Mouse (Mus musculus) neural tube, embryonic 13.5 days (tissue): ENCODE measurements at regions not wholly inside any gene's neighbourhood (a gene's known extent, or its start where the extent isn't known, plus 50 kb on each side); places are given as distances from the start of the nearest gene placed in this dataset.
A peak's percentile ranks its signal among the peaks of the same experiment; 100 is the strongest.

Source experiments
- ATAC-seq: fragments of 200-750 bp; cut with Nextera tagmentation; 2 replicates; pipeline ENCODE4 v1.8.0; 2017; ENCODE audit warnings: low read depth, mild to moderate bottlenecking, moderate TSS enrichment, moderate library complexity
- H3K27ac ChIP-seq: fragments of 300-500 bp; sonication (generic); replicated peaks from 2 replicates; pipeline ENCODE4 v1.5.1; 2015; ENCODE audit warnings: moderate library complexity, mild to moderate bottlenecking, inconsistent platforms
- H3K27me3 ChIP-seq: fragments of 300-500 bp; sonication (generic); 2 replicates; pipeline ENCODE4 v1.6.1; 2015; ENCODE audit warnings: mild to moderate bottlenecking, inconsistent platforms
- H3K36me3 ChIP-seq: fragments of 300-500 bp; sonication (generic); 2 replicates; pipeline ENCODE4 v1.6.1; 2015; ENCODE audit warnings: mild to moderate bottlenecking, inconsistent platforms
- H3K4me1 ChIP-seq: fragments of 300-500 bp; sonication (generic); replicated peaks from 2 replicates; pipeline ENCODE4 v1.6.1; 2015; ENCODE audit warnings: inconsistent platforms
- H3K4me2 ChIP-seq: fragments of 300-500 bp; sonication (generic); 2 replicates; pipeline ENCODE4 v1.6.1; 2015; ENCODE audit warnings: inconsistent platforms, mild to moderate bottlenecking, moderate library complexity
- H3K4me3 ChIP-seq: fragments of 300-500 bp; sonication (generic); 2 replicates; pipeline ENCODE4 v1.5.1; 2015; ENCODE audit warnings: mild to moderate bottlenecking, inconsistent platforms
- H3K9ac ChIP-seq: fragments of 300-500 bp; sonication (generic); 2 replicates; pipeline ENCODE4 v1.6.1; 2015; ENCODE audit warnings: moderate library complexity, mild to moderate bottlenecking, inconsistent platforms
- H3K9me3 ChIP-seq: fragments of 300-500 bp; sonication (generic); 2 replicates; pipeline ENCODE4 v1.6.1; 2016; ENCODE audit warnings: inconsistent platforms
- WGBS: fragments of 180-500 bp; shearing (Covaris S2); methylation state at CpG from one replicate; pipeline ENCODE4 v1.1.7; 2015; 5-methylcytosine and 5-hydroxymethylcytosine counted together

DNA sequence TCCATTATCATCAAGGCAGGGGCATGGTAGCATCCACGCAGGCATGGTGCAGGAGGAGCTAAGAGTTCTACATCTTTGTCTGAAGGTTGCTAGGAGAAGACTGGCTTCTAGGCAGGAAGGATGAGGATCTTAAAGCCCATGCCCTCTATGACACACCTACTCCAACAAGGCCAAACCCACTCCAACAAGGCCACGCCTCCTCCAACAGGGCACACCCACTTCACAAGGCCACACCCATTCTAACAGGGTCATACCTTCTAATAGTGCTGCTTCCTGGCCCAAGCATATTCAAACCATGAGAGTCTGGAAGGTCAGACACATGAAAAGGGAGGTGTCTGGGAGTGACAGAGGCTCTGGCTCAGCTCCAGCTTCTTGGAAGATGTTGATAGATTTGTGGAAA is 89.0 kb downstream of the 2410131K14Rik start:
- H3K27me3 ChIP-seq, result peaks cover 4% of the 10 kb centered on the region; the same call in 1 of the 2 replicates
- ATAC-seq, result no peak
- 91% methylated on average over 2 of the region's 2 CpGs for WGBS

DNA sequence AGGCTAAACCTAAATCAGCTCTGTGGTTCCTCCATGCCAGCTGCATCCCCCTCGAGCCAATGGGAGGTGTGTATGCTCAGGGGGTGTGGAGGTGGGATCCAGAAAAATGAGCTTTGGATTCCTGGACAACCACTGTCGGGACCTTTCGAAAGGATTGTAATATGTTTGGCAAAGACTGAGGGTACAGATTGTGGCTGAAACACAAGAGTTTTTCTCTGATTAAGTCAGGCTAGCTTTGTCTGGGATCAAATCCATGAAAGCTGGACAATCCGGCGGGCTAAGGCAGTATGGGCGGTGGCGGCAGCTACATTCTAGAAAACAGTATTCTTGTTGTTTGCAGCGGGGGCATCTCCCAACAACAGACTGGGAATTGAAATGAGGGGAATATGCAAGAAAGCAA is 93.2 kb downstream of the 2410131K14Rik start:
- Histone ChIP-seq H3K4me3 (no peak overlapping the region), H3K4me1 (peaks cover under 1% of the 10 kb centered on the region; the same call in 1 of the 2 replicates), H3K36me3 (no peaks in the 10 kb centered on the region), H3K9me3 (no peaks in the 10 kb centered on the region), H3K27me3 (no peaks in the 10 kb centered on the region; the same call in 1 of the 2 replicates), H3K27ac (no peak overlapping the region), H3K9ac (no peak overlapping the region), H3K4me2 (no peak overlapping the region)
- 92% methylated on average over 8 of the region's 8 CpGs for whole genome bisulfite sequencing
- no peak for ATAC-seq

More for the DNA sequence above, 89.0 kb downstream of the 2410131K14Rik start:
- no peaks in the 10 kb centered on the region for H3K9me3 ChIP-seq
- H3K27ac ChIP-seq, result no peak overlapping the region
- H3K9ac ChIP-seq, result no peak overlapping the region
- H3K4me1 ChIP-seq, result peaks cover 18% of the 10 kb centered on the region
- no peak overlapping the region for H3K4me3 ChIP-seq
- H3K4me2 ChIP-seq, result no peak overlapping the region
- H3K36me3 ChIP-seq, result no peaks in the 10 kb centered on the region

- WGBS, result 58% methylated on average over 22 of the region's 22 CpGs
- no peaks in the 10 kb centered on the region for H3K36me3 ChIP-seq
- no peaks in the 10 kb centered on the region for H3K9me3 ChIP-seq
- H3K27me3 ChIP-seq, result no peaks in the 10 kb centered on the region
- H3K4me2 ChIP-seq, result no peak overlapping the region
- no peak for ATAC-seq
- H3K4me1 ChIP-seq, result peaks cover 11% of the 10 kb centered on the region
- no peak overlapping the region for H3K4me3 ChIP-seq
- H3K9ac ChIP-seq, result no peak overlapping the region
- H3K27ac ChIP-seq, result no peak overlapping the region
These were observed 94.9 kb downstream of the 2410131K14Rik start for GRCm38 (mm10) chr5:118339676-118340661.

DNA sequence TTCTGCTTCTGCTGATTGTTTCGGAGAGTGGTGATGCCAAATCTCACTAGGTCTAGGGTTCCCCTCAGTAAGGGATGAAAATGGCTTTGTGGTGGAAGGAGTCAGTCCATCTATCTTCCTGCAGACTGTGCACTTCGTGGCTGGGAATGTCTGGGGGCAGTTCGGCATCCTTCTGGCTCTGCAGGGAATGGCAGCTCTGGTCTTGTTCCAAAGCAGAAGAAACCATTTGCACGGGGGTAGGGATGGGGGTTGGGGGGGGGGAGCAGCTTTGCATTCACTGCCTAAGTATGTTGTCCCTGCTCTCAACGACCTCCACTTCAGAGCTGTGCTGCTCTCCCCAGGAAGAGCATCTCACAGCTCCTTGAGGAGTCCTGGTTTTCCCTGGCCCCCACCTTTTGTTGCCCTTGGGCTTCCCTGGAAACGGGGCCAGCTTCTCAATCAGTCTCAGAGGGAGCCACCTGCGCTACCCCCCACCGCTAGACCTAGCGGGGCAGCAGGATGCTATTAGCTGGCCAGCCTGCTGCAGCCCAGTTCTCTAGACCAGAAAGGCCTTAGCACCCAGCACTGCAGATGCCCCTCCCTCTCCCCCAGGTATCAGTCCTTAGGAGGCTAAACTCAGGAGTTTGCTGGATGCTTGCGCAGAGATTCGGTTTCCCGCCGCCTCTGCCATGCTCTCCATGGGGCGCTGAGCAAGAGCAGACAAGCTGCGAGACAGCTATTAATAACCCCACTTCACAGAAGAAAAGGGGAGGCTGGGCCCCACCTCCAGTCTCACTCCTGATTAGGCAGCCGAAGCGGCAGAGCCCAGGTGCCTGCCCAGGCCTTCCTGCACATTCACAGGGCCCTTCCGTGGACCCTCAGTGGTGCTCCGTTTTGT is 98.7 kb downstream of the 2410131K14Rik start:
- Histone ChIP-seq H3K27ac (no peak overlapping the region), H3K36me3 (no peaks in the 10 kb centered on the region), H3K4me1 (peaks cover 16% of the 10 kb centered on the region), H3K4me3 (no peak overlapping the region), H3K9ac (0 out of 2 replicates have a peak overlapping the region, but pooled peaks have one; percentile 17), H3K27me3 (no peaks in the 10 kb centered on the region), H3K4me2 (peak overlapping the region; percentile 16), H3K9me3 (no peaks in the 10 kb centered on the region)
- 12% methylated on average over 19 of the region's 19 CpGs for whole genome bisulfite sequencing
- no peak for ATAC-seq

DNA sequence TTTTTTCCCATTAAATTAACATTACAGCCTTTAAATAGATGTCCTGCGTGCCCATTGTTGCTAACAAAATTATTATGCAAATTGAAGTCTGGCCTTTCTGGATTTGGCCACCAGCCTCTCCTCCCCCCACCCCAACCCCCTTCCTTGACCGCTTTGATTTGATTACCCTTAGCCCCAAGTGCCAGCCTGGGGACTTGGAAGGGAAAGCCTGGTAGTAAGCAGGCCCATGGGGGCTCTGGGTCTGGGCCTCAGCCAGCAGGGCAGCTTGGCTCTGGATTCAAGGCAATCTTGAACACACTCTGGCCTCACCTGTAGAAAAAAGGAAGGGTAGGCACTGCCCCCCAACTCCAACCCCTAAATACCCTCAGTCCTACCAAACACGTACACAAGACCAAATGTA is 100.2 kb downstream of the 2410131K14Rik start:
- H3K9ac ChIP-seq, result no peak overlapping the region
- no peaks in the 10 kb centered on the region for H3K36me3 ChIP-seq
- H3K27me3 ChIP-seq, result no peaks in the 10 kb centered on the region
- WGBS, result 62% methylated on average over 3 of the region's 3 CpGs
- H3K4me2 ChIP-seq, result no peak overlapping the region
- H3K4me3 ChIP-seq, result no peak overlapping the region
- H3K4me1 ChIP-seq, result peaks cover 16% of the 10 kb centered on the region
- no peak overlapping the region for H3K27ac ChIP-seq
- no peaks in the 10 kb centered on the region for H3K9me3 ChIP-seq
- no peak for ATAC-seq

DNA sequence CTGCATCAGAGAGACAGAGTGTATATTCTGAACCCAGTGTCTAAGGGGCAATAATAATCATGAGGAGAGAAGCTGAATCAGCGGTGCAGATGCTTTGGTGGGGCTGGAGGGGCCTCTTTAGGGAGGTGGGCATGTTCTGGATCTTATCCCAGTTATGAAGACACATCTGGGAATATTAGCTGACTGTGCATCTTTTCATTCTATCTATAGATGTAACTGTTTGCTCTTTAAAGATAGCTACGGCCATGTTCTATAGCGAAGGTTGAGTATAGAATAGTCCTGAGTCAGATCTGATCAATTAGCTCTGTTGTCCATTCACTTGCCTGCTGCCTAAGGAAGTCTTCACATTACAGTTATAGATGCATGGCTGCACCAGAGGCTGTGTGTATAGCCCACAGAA is 104.0 kb downstream of the 2410131K14Rik start:
- ATAC-seq, result no peak
- Histone ChIP-seq H3K27ac (no peak overlapping the region), H3K36me3 (no peaks in the 10 kb centered on the region), H3K9me3 (no peaks in the 10 kb centered on the region), H3K9ac (no peak overlapping the region), H3K4me1 (peaks cover 12% of the 10 kb centered on the region), H3K27me3 (no peaks in the 10 kb centered on the region), H3K4me3 (no peak overlapping the region), H3K4me2 (no peak overlapping the region)
- WGBS, result 89% methylated on average over 3 of the region's 3 CpGs

DNA sequence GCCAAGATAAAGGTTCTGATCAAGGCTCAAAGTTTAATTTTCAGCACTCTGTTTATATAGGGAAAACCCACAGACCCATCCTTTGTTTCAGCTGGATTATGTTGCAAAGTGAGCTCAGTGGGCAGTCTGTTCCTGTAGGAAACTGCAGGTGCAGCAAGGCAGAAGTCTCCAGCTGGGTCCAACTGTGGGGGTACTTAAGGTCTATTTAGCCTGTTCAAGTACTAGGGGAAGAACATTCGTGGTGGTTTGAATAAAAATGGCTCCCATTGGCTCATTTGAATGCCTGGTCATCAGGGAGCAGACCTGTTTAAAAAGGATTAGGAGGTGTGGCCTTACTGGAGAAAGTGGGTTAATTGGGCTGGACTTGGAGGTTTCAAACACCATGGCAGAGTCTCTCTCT is 106.3 kb downstream of the 2410131K14Rik start:
- H3K9me3 ChIP-seq, result no peaks in the 10 kb centered on the region
- H3K9ac ChIP-seq, result no peak overlapping the region
- H3K4me1 ChIP-seq, result peaks cover 22% of the 10 kb centered on the region
- no peaks in the 10 kb centered on the region for H3K36me3 ChIP-seq
- no peak overlapping the region for H3K4me2 ChIP-seq
- ATAC-seq, result no peak
- no peaks in the 10 kb centered on the region for H3K27me3 ChIP-seq
- H3K4me3 ChIP-seq, result no peak overlapping the region
- WGBS, result 30% methylated on average over 1 of the region's 1 CpGs
- H3K27ac ChIP-seq, result no peak overlapping the region

DNA sequence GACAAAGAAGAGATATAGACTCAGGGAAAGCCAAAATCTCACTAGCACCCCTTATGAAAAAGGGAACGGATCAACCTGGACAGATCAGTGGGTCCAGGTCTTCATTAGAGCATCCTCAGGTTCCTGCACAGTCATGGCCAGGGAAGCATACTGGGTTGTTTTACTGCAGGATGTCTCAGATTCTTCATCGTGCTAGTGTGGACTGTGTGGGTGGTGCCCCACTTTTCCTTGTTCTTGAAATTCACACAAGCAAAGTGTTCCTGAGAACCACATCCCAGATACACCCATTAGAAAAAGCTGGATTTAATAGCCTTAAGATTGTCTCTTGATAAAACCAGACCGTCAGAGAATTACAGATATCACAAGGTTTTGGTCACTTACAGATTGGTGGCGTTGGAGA is 107.1 kb downstream of the 2410131K14Rik start:
- no peak overlapping the region for H3K9ac ChIP-seq
- H3K4me2 ChIP-seq, result no peak overlapping the region
- H3K36me3 ChIP-seq, result no peaks in the 10 kb centered on the region
- ATAC-seq, result no peak
- no peaks in the 10 kb centered on the region for H3K9me3 ChIP-seq
- H3K27ac ChIP-seq, result no peak overlapping the region
- peaks cover 27% of the 10 kb centered on the region for H3K4me1 ChIP-seq
- no peaks in the 10 kb centered on the region for H3K27me3 ChIP-seq
- WGBS, result 95% methylated on average over 4 of the region's 4 CpGs
- no peak overlapping the region for H3K4me3 ChIP-seq

DNA sequence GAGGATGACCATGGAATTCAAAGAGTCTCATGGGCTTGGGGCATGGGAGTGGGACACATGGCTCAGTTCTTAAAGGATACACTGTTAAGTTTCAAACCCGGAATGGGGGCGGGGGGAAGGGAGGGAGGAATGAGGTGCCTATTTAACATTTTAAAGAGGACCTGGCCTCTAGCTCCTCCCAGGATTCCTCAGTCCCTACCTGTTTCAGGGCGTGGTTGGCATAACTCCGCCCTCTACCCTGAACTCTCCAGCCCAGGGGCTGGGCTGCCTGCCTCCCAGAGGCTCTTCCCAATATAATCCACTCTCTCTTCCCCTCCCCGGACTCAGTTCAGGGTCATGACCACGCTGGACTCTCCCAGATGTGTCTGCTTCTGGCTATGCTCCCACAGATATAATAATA is 108.0 kb downstream of the 2410131K14Rik start:
- H3K9me3 ChIP-seq, result no peaks in the 10 kb centered on the region
- 46% methylated on average over 6 of the region's 6 CpGs for WGBS
- no peaks in the 10 kb centered on the region for H3K36me3 ChIP-seq
- H3K27ac ChIP-seq, result no peak overlapping the region
- no peak for ATAC-seq
- no peaks in the 10 kb centered on the region for H3K27me3 ChIP-seq
- H3K4me1 ChIP-seq, result peaks cover 27% of the 10 kb centered on the region
- H3K4me2 ChIP-seq, result no peak overlapping the region
- H3K4me3 ChIP-seq, result no peak overlapping the region
- H3K9ac ChIP-seq, result no peak overlapping the region

GRCm38 (mm10) chr5:118353689-118354088 is 108.7 kb downstream of the 2410131K14Rik start:
- H3K9me3 ChIP-seq, result no peaks in the 10 kb centered on the region
- H3K4me3 ChIP-seq, result no peak overlapping the region
- WGBS, result 20% methylated on average over 9 of the region's 9 CpGs
- peaks cover 27% of the 10 kb centered on the region for H3K4me1 ChIP-seq
- no peak overlapping the region for H3K27ac ChIP-seq
- ATAC-seq, result no peak
- H3K9ac ChIP-seq, result no peak overlapping the region
- H3K27me3 ChIP-seq, result no peaks in the 10 kb centered on the region
- H3K36me3 ChIP-seq, result no peaks in the 10 kb centered on the region
- no peak overlapping the region for H3K4me2 ChIP-seq

- Histone ChIP-seq H3K27ac (no peak overlapping the region), H3K4me3 (no peak overlapping the region), H3K36me3 (no peaks in the 10 kb centered on the region), H3K27me3 (no peaks in the 10 kb centered on the region), H3K4me1 (peaks cover 27% of the 10 kb centered on the region), H3K9me3 (no peaks in the 10 kb centered on the region), H3K9ac (no peak overlapping the region), H3K4me2 (no peak overlapping the region)
- WGBS, result 38% methylated on average over 5 of the region's 5 CpGs
- ATAC-seq, result no peak
These were observed 109.1 kb downstream of the 2410131K14Rik start for GRCm38 (mm10) chr5:118354127-118354526.

- Histone ChIP-seq H3K9me3 (no peaks in the 10 kb centered on the region), H3K27ac (no peak overlapping the region), H3K4me3 (no peak overlapping the region), H3K27me3 (no peaks in the 10 kb centered on the region), H3K4me2 (no peak overlapping the region), H3K4me1 (peaks cover 31% of the 10 kb centered on the region), H3K9ac (no peak overlapping the region), H3K36me3 (no peaks in the 10 kb centered on the region)
- 54% methylated on average over 3 of the region's 3 CpGs for WGBS
- ATAC-seq, result no peak
These were observed 109.8 kb downstream of the 2410131K14Rik start for GRCm38 (mm10) chr5:118354871-118355270.
